Mouse (Mus musculus): Measurements from ENCODE around the gene Rims1.

The Rims1 gene

GRCm38 (mm10) chr1:22248898-22249386 is 556.9 kb downstream of the Rims1 start:
- peak; percentile 20 for DNase-seq (ENCODE audit: low spot score)

DNA sequence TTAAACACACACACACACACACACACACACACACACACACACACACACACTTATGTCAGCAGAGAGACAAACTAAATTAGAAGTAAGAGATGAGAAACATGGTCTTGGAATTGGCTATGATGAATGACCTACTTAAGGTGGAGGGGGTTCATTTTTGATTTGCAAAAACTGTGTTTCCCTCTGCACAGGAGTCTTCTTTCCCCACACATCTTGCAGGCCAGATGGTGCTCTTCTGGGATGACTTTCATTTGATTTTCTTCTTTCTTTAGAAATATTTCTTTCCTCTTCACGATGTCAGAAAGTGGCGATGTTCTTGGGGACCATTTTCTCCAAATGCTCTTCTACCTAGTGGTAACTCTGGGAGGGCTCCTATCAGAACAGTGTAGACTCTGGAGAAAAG is 560.0 kb downstream of the Rims1 start:
- no peak for DNase-seq (ENCODE audit: low spot score)

All from embryo, embryonic 10.5 days (tissue).